Mouse (Mus musculus): ENCODE data around the gene Chchd6.

Gene Chchd6

GRCm38 (mm10) chr6:89595018-89595776 lies at the start of gene Chchd6:
Chchd6 (minus strand) TSS chr6:89595652.
- DNase-seq (ENCODE audit: low spot score): peak; percentile 97

DNA sequence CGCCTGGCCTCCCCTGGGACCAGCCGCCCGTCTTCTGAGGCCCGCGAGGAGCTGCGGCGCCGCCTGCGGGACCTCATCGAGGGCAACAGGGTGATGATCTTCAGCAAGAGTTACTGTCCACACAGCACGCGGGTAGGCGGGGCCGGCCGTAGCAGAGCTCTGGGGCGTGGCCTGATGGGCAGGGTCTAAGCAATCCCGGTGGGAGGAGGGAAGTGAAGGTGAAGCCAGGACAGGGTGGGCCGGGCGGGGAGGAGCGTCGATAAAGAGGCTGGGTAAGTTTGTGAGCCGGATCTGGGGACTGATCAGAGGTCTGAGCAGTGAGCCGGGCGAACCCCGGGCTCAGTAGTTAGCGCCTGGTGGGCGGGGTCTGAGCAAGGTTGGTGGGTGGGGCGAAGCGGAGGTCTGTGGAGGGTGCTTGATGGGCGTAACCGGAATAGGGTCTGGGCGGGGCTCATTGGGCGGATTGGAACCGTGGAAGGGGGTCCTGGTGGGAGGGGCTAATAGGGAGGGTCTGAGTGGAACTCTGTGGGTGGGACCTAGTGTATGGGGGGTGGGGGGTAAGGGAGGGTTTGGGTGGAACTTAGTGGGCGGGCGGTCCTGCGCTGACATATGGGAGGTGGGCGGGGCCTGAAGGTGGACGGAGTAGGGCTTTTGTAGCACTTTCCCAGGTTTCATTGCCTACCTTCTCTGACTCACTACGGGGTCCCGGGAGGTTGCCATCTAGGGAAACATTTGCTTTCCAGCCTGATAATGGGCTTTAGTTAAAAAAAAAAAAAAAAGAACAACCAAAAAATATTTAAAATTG lies 49.0 kb upstream of the Chchd6 start:
- peak; percentile 97 for DNase-seq (ENCODE audit: low spot score)

DNA sequence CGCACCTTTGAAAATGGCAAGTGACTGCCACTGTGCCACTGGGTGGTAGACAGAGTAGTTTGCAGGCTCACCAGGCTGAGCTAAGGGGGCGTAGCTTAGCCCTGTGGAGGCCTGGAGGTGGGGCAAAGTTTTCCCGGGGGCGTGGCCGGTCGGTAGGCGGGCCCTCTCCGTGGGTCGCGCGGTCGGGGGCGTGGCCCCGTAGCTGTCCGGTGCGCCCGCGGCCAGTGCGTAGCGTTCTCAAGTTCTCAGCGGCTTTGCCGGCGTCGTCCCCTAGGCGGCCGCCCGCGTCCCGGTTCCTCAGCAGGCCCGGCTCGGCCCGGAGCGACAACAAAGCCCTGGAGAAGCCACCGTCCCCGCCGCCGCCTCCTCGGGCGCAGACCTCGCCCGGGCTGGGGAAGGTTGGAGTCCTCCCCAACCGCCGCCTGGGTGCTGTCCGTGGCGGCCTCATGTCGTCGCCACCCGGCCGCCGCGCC lies 48.4 kb upstream of the Chchd6 start, which contains the start of gene Txnrd3:
TSS of gene Txnrd3 (plus strand) at position 191 of the 473 bp plus-strand sequence.
- DNase-seq (ENCODE audit: low spot score): peak; percentile 92

DNA sequence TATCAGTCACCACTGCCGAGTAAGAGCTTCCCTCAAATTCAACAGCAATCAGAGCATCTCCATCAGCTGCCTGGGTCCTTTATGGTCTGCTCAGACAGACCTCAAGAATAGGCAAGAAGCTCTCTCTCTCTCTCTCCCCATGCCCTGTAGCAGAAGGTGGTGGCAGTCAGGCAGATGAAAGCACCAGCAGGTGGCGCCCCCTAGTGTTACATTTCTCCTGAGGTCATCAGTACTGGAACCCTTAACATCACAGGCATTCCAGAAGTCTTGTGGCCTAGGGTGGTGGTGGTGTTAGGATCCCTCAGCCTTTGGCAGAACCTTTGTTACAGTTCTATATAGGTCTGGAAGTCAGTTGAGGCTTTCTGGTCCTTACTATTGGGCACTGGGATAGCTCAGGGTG lies 43.6 kb upstream of the Chchd6 start:
- peak; percentile 50 for DNase-seq (ENCODE audit: low spot score)

DNA sequence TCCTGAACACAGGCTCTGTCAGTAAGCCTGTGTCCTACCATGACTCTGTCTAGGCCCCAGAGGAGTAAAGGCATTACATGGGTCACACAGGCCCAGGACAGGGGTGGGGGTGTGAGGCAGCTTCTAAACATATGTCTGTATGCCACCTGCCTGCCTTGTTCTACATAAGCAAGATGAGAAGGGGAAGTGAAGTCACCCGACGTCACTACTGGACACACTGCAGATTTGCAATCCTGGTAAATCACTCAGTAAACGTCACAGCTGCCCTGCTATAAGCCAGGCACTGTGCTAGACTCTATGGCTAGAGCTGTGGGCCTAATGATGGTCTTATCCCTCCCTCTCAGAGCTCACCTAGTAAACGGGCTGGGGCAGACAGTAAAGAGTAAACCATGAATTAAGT lies 42.5 kb upstream of the Chchd6 start:
- DNase-seq (ENCODE audit: low spot score): no peak

GRCm38 (mm10) chr6:89634400-89634799 lies 38.9 kb upstream of the Chchd6 start:
- no peak for DNase-seq (ENCODE audit: low spot score)

GRCm38 (mm10) chr6:89633115-89633514 lies 37.7 kb upstream of the Chchd6 start:
- DNase-seq (ENCODE audit: low spot score): no peak

GRCm38 (mm10) chr6:89631809-89632562 lies 36.5 kb upstream of the Chchd6 start:
- DNase-seq (ENCODE audit: low spot score): peak; percentile 93

DNA sequence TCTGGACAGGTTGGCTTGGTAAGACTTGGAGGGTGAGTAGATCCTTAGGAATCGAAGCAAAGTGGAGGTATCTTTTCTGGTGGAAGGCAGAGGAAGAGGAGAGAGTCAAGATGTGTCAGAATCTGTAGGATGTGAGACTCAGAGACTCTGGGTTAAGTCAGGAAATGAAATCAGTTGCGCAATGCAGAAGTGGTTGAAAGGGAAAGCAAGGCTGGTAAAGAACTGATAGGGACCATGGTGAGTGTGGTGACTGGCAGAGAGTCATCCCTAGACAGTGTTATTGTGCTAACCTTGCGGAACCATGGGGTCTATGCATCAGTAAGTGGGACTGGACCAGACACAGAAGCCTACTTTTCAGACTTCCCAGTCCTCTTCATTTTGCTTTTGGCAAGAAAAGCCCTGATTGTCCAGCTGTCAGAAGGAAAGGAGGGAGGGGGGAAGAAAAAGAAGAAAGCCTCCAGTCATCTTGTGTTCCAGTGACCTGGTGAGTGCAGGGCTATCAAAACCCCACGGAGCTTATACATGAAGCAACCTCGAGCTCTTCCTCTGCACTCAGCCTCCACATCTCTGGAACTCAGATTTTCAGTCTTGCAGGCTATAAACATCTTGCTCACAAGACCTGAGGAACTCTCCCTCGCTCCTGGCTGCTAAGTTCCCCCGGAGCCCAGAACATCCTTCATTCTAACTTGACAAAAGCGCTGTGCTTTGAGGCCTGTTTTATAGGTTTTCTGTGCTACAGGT lies 32.8 kb upstream of the Chchd6 start:
- no peak for DNase-seq (ENCODE audit: low spot score)

- peak; percentile 44 for DNase-seq (ENCODE audit: low spot score)
Observed at GRCm38 (mm10) chr6:89622647-89623046, 27.2 kb upstream of the Chchd6 start.

DNA sequence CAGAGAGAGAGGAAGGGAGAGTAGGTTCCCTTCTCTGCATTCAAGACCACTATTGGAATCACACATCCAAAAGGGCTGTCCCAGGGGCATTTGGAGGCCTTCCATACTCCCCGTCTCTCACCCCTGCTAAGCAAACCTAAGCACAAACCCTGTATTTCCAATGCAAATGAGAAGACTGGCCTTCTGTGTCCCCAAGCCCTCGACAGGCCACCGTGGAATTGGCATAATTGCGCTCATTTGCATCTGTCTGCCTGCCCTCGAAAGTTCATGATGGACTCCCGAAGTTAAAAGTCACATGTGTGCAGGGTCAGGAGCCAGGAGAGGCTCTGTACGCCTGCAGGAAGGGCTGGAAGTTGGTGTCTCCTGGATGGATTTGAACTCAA lies 19.9 kb upstream of the Chchd6 start:
- DNase-seq (ENCODE audit: low spot score): no peak

- DNase-seq (ENCODE audit: low spot score): peak; percentile 56
Observed at GRCm38 (mm10) chr6:89614596-89615372, 19.3 kb upstream of the Chchd6 start.

DNA sequence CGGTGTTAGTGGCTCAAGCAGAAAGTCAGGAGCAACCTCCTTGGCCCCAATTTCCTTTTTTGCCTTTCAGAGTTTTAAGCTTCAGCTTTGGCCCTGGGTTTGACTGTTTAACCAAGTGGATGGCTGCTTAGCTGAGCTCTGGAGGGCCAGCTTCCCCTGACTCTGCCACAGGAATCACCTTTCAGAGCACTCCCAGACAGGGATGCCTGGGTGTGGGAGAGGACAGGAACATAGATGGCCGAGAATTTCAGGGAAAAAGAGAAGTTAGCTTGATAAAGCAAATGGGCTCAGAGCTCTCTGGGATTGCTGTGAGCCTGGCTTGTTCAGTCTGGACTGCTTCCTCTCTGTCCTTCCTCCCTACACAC lies 18.6 kb upstream of the Chchd6 start:
- no peak for DNase-seq (ENCODE audit: low spot score)

GRCm38 (mm10) chr6:89613336-89614106 lies 18.1 kb upstream of the Chchd6 start:
- no peak for DNase-seq (ENCODE audit: low spot score)

DNA sequence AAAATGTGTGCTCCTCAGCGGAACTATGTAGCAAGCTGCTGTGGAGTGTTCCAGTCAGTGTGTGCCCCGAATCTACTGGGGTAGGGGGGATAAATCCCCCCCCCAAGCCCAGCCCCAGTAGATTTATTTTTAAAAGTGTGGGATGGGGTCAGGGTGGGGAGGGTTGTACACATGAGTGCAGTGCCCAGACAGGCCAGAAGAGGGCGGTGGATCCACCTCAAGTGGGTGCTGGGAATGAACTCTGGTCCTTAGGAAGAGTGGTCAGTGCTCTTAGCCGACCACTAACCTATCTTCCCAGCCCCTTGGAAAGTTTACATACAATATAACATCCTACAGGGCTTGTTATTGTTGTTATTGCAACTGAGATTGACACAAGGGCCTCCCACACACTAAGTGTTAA lies 12.5 kb upstream of the Chchd6 start:
- no peak for DNase-seq (ENCODE audit: low spot score)

DNA sequence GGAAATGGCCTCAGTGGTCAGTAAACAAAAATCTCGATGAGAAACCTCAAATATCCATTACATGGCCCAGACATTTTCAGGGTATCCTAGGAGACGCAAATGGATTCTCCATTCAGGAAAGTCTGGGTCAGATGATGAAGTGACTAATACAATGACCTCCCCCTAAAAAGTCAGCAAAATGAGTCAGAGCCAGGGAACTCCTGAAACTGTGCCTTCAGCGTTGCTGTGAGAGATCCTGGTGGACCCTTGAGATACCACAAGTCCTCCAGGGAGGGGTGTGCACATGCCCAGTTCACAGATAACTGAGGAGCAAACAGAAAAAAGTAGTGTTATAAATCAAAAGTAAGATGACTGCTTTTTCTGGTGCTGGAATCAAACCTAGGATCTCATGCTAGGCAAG lies 10.6 kb upstream of the Chchd6 start:
- no peak for DNase-seq (ENCODE audit: low spot score)

DNA sequence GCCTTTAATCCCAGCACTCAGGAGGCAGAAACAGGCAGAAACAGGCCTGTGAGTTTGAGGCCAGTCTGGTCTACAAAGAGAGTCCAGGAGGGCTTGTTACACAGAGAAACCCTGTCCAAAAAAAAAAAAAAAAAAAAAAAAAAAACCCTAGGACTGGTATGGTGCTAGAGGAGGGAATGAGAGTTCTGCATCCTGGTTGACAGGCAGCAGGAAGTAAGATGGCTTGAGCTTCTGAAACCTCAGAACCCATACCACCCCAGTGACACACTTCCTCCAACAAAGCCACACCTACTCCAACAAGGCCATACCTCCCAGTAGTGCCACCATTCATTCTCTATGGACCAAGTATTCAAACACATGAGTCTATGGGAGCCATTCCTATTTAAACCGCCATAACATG lies 1.1 kb upstream of the Chchd6 start:
- DNase-seq (ENCODE audit: low spot score): no peak

- no peak for DNase-seq (ENCODE audit: low spot score)
Observed at GRCm38 (mm10) chr6:89595777-89596146, 310 bp upstream of the Chchd6 start.

DNA sequence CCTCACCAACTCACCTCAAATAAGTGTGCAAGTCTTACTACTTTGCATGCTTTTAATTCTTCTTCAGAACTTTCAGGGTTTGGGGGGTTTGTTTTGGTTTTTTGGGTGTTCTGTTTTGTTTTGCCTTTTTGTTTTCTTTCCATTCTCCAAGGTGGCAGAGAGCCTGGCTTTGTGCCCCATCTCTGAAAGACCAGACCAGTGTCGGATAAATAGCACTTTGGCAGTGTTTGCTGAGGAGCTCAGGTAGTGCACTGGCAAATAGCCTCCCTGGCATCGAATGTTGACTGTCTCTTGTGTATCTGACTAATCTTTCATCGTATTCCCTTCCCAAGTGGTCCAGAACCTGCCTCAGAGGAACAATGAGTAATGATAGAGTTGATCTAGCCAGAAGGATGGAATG lies 3.4 kb downstream of the Chchd6 start:
- no peak for DNase-seq (ENCODE audit: low spot score)

DNA sequence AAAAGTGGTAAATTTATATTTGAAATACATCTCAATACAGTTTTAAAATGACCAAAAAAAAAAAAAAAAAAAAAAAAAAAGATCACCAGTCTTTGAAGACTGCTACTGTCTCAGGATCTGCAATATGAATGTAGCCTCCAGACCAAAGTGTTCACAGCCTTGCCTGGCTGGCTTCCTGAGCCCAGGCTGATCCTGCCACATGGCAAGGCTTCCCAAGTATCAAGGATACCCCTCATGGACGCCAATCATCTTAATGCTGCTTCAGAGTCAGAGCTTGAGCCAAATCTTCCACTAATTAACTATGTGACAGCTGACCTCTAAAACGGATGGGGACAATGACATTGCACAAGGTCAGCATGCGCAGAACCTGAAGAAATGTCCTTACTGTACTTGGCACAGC lies 3.9 kb downstream of the Chchd6 start:
- no peak for DNase-seq (ENCODE audit: low spot score)
